Mouse (Mus musculus): ENCODE data around the gene Nfkb1.

DNA sequence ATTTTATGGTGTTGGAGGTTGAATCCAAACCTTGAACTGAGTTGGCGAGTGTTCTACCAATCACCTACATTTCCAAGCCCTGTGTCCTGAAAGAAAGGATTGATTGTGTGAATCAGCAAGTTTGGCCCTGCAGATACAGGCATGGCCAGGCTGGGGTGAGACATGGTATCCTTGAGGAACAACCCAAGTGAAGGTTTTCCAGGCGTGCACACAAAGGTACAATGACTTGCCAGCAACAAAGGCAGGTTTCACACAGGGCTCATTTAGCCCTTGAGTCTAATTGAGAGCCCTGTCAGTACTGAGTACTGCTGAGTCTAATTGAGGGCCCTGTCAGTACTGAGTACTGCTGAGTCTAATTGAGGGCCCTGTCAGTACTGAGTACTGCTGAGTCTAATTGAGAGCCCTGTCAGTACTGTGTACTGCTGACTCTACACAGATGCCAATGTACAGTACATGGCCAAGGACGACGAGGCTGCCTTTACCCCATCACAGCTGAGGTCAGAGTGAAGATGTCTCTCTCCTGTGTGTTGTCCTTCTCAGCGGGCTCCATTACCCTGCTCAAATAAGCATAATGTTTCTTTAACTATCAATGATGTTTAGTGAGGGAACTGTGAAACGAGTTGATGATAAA, 11.0 kb downstream of the Nfkb1 start:
- no peak for TF ChIP-seq CTCF (IDR thresholded peaks at IDR 0.05; ENCODE audit: low read depth)
- TF ChIP-seq EP300 (IDR thresholded peaks at IDR 0.05; ENCODE audit: low read depth): no peak
